13 mouse cellular contexts compared by ENCODE assay signal in the genomic region with DNA sequence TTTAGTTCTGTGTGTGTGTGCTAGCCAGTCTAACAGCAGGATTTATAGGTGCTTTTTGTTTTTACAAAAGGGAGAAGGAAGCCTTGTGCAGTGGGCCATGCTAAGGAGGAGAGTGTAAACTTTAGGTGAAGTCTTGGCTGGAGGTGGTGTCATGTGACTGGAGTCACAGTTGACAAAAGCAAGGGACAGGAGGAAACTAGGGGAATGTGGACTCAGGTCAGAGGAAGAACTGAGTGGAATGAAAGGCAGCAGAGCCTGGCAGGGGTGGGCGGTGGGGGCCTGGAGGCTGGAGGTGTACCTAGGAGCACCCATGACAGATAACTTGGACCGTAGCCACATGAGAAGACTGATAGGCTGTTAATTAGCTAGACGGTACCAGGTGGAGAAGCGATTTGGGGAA. TPM values are rescaled to one million over a fixed set of nuclear protein-coding genes. Genes with fewer than 3 reads are reported as not detected.
DNase-seq lines count a peak whose midpoint lies in the region; ATAC-seq lines count a peak whose summit lies in the region.
"Had no signal": no experiment of that assay in that cellular context is flagged by ENCODE, and none has a peak within 500 bp of the region (broad histone marks: within the 10 kb centered on the region; RNA-seq: fewer than 3 reads in every experiment).

No protein-coding gene starts in this region.

- no peak for ATAC-seq in lung, embryonic 15.5 days (ENCODE audit: borderline replicate concordance, extremely low read depth, low FRiP score, low TSS enrichment)
- peak; percentile 82 for ATAC-seq in kidney, embryonic 14.5 days (ENCODE audit: low FRiP score, low TSS enrichment)
- ATAC-seq in stomach, embryonic 14.5 days (ENCODE audit: insufficient number of reproducible peaks, insufficient read depth, low FRiP score, low read depth), result peak; percentile 46; the same call in 1 of the 2 replicates
- ATAC-seq: hindbrain, embryonic 16.5 days had no signal

- H3K9me3 ChIP-seq in lung, embryonic 15.5 days, result no peaks in the 10 kb centered on the region
- H3K9me3 ChIP-seq in kidney, embryonic 14.5 days (ENCODE audit: control insufficient read depth, low read length), result no peaks in the 10 kb centered on the region
- H3K9me3 ChIP-seq in stomach, embryonic 14.5 days (ENCODE audit: control insufficient read depth, low read depth, low read length), result no peaks in the 10 kb centered on the region
- H3K9me3 ChIP-seq: limb, embryonic 13.5 days had no signal

- H3K27ac ChIP-seq in lung, embryonic 15.5 days, result peak overlapping the region; percentile 17; the same call in 1 of the 2 replicates
- H3K27ac ChIP-seq in kidney, embryonic 14.5 days (ENCODE audit: low read depth, low read length), result peak overlapping the region; percentile 82
- H3K27ac ChIP-seq in stomach, embryonic 14.5 days (ENCODE audit: low read length), result peak overlapping the region; percentile 62; the same call in 1 of the 2 replicates
- H3K27ac ChIP-seq: limb, embryonic 13.5 days had no signal

- WGBS in lung, embryonic 15.5 days, result 25% methylated on average over 4 of the region's 4 CpGs
- WGBS in kidney, embryonic 14.5 days, result 15% methylated on average over 4 of the region's 4 CpGs
- WGBS in stomach, embryonic 14.5 days, result 41% methylated on average over 4 of the region's 4 CpGs

- peak; percentile 77 for DNase-seq in heart, adult 11 months
- no peak for DNase-seq in heart, postnatal 14 days
- DNase-seq in lung, postnatal 10 days, result no peak
- no peak for DNase-seq in left cerebral cortex, postnatal 4 days
- DNase-seq in testis, postnatal 14 days (ENCODE audit: low spot score), result no peak
- DNase-seq: adrenal gland, adult 2 months; heart, adult 18-20 months had no signal

- intact Hi-C loops in heart, postnatal 14 days (cut with DNase I), result no loop called here
- intact Hi-C loops in left cerebral cortex, postnatal 4 days (cut with DNase I), result no loop called here

- H3K4me1 ChIP-seq in lung, embryonic 15.5 days, result peaks cover 16% of the 10 kb centered on the region
- peaks cover 29% of the 10 kb centered on the region for H3K4me1 ChIP-seq in kidney, embryonic 14.5 days (ENCODE audit: control insufficient read depth, insufficient read depth, low read length)
- peaks cover 15% of the 10 kb centered on the region for H3K4me1 ChIP-seq in stomach, embryonic 14.5 days (ENCODE audit: control insufficient read depth, insufficient read depth, low read length)

- no peak overlapping the region for H3K9ac ChIP-seq in lung, embryonic 15.5 days
- no peak overlapping the region for H3K9ac ChIP-seq in kidney, embryonic 14.5 days (ENCODE audit: low read depth, low read length)
- H3K9ac ChIP-seq in stomach, embryonic 14.5 days (replicated peaks; ENCODE audit: low read depth, low read length), result no peak overlapping the region
- H3K9ac ChIP-seq: limb, embryonic 13.5 days had no signal

- H3K4me3 ChIP-seq in lung, embryonic 15.5 days, result no peak overlapping the region
- H3K4me3 ChIP-seq in kidney, embryonic 14.5 days (ENCODE audit: low read length), result no peak overlapping the region
- no peak overlapping the region for H3K4me3 ChIP-seq in stomach, embryonic 14.5 days (ENCODE audit: low read depth, low read length)
- H3K4me3 ChIP-seq: limb, embryonic 13.5 days had no signal

- no peaks in the 10 kb centered on the region for H3K27me3 ChIP-seq in lung, embryonic 15.5 days
- H3K27me3 ChIP-seq in kidney, embryonic 14.5 days (ENCODE audit: control insufficient read depth, insufficient read depth, low read length), result no peaks in the 10 kb centered on the region
- no peaks in the 10 kb centered on the region for H3K27me3 ChIP-seq in stomach, embryonic 14.5 days (ENCODE audit: control insufficient read depth, insufficient read depth, low read length)
- H3K27me3 ChIP-seq: limb, embryonic 13.5 days; Patski had no signal

- no peak overlapping the region for H3K4me2 ChIP-seq in lung, embryonic 15.5 days
- no peak overlapping the region for H3K4me2 ChIP-seq in kidney, embryonic 14.5 days (replicated peaks; ENCODE audit: low read depth, low read length)
- no peak overlapping the region for H3K4me2 ChIP-seq in stomach, embryonic 14.5 days (replicated peaks; ENCODE audit: low read depth, low read length)
- H3K4me2 ChIP-seq: limb, embryonic 13.5 days had no signal

- peaks cover 39% of the 10 kb centered on the region for H3K36me3 ChIP-seq in lung, embryonic 15.5 days
- H3K36me3 ChIP-seq in kidney, embryonic 14.5 days (ENCODE audit: control insufficient read depth, insufficient read depth, low read length), result peaks cover 44% of the 10 kb centered on the region
- peaks cover 28% of the 10 kb centered on the region for H3K36me3 ChIP-seq in stomach, embryonic 14.5 days (ENCODE audit: control insufficient read depth, insufficient read depth, low read length)

RNA-seq across cellular contexts. Expression of gene Capn2, which starts 52.1 kb away (rescaled TPM):
- total RNA-seq in heart, postnatal 14 days (2021), result 10 to 100 TPM; 69.8 to 72.5 TPM
- 135 and 136 TPM in 2 replicates for polyA plus RNA-seq in lung, embryonic 15.5 days (2015; fragmentation: Nextera tagmentation; extraction: Ambion mirVana)
- polyA plus RNA-seq in kidney, embryonic 14.5 days (2014; fragmentation: Nextera tagmentation; extraction: Ambion mirVana), result 52.3 and 94.7 TPM in 2 replicates
- 89.2 and 96.4 TPM in 2 replicates for polyA plus RNA-seq in stomach, embryonic 14.5 days (2014; fragmentation: Nextera tagmentation; extraction: Ambion mirVana)
- total RNA-seq in left cerebral cortex, postnatal 4 days (2021), result 10 to 100 TPM; 77.0 to 82.5 TPM

RNA-seq across cellular contexts. Expression of gene Trp53bp2, which starts 56.3 kb away (rescaled TPM):
- total RNA-seq in heart, postnatal 14 days (2021), result 10 to 100 TPM; 12.6 to 15.5 TPM
- polyA plus RNA-seq in lung, embryonic 15.5 days (2015; fragmentation: Nextera tagmentation; extraction: Ambion mirVana), result 21.2 and 22.1 TPM in 2 replicates
- 14.6 and 32.4 TPM in 2 replicates for polyA plus RNA-seq in kidney, embryonic 14.5 days (2014; fragmentation: Nextera tagmentation; extraction: Ambion mirVana)
- polyA plus RNA-seq in stomach, embryonic 14.5 days (2014; fragmentation: Nextera tagmentation; extraction: Ambion mirVana), result 25.9 and 27.3 TPM in 2 replicates
- total RNA-seq in left cerebral cortex, postnatal 4 days (2021), result 10 to 100 TPM; 23.2 to 27.3 TPM

Comparison
In these comparisons a context has a peak if more than half of its experiments do, and no peak if none do; other contexts are left out.
1. H3K27ac ChIP-seq: peak in every context shown above with its lines; median percentile 82 in kidney, embryonic 14.5 days; 62 in stomach, embryonic 14.5 days; 17 in lung, embryonic 15.5 days.